Mouse (Mus musculus) embryonic facial prominence, embryonic 14.5 days (tissue): Measurements from ENCODE around the gene Naaladl1. TPM values are rescaled to one million over a fixed set of nuclear protein-coding genes. Genes with fewer than 3 reads are reported as not detected.

Experiments used
- ATAC-seq: fragments of 200-750 bp; cut with Nextera tagmentation; 2 replicates; pipeline ENCODE4 v1.8.0; 2017; ENCODE audit warnings: low read depth, moderate number of reproducible peaks, moderate TSS enrichment
- DNase-seq: peaks from one replicate; pipeline ENCODE4 v3.0.0-alpha.2; 2015; ENCODE audit warnings: low spot score
- H3K27ac ChIP-seq: fragments of 300-500 bp; sonication (generic); replicated peaks from 2 replicates; pipeline ENCODE4 v1.5.1; 2014; ENCODE audit warnings: low read depth, mild to moderate bottlenecking, low read length, moderate library complexity
- H3K27me3 ChIP-seq: fragments of 300-500 bp; sonication (generic); replicated peaks from 2 replicates; pipeline ENCODE4 v1.6.1; 2014; ENCODE audit warnings: low read length; ENCODE audit not compliant: control insufficient read depth, insufficient read depth
- H3K36me3 ChIP-seq: fragments of 300-500 bp; sonication (generic); 2 replicates; pipeline ENCODE4 v1.6.1; 2014; ENCODE audit warnings: low read length, mixed read lengths; ENCODE audit not compliant: control insufficient read depth, insufficient read depth
- H3K4me1 ChIP-seq: fragments of 300-500 bp; sonication (generic); 2 replicates; pipeline ENCODE4 v1.6.1; 2014; ENCODE audit warnings: antibody characterized with exemption, low read length; ENCODE audit not compliant: control insufficient read depth, insufficient read depth
- H3K4me2 ChIP-seq: fragments of 300-500 bp; sonication (generic); 2 replicates; pipeline ENCODE4 v1.6.1; 2014; ENCODE audit warnings: low read depth, mild to moderate bottlenecking, low read length, moderate library complexity, mixed read lengths
- H3K4me3 ChIP-seq: fragments of 300-500 bp; sonication (generic); 2 replicates; pipeline ENCODE4 v1.5.1; 2014; ENCODE audit warnings: low read depth, mild to moderate bottlenecking, low read length
- H3K9ac ChIP-seq: fragments of 300-500 bp; sonication (generic); 2 replicates; pipeline ENCODE4 v1.6.1; 2014; ENCODE audit warnings: low read depth, mild to moderate bottlenecking, low read length, moderate library complexity, mixed read lengths
- H3K9me3 ChIP-seq: fragments of 300-500 bp; sonication (generic); 2 replicates; pipeline ENCODE4 v1.6.1; 2016; ENCODE audit warnings: low read length; ENCODE audit not compliant: control insufficient read depth
- WGBS: fragments of 180-500 bp; shearing (Covaris S2); extraction: QIAGEN DNeasy Blood & Tissue Kit; methylation state at CpG from one replicate; pipeline ENCODE4 v1.1.7; 2014; 5-methylcytosine and 5-hydroxymethylcytosine counted together
- polyA plus RNA-seq: library from polyadenylated mRNA; unstranded; fragments of >200 nt; fragmentation: Nextera tagmentation; extraction: Ambion mirVana; gene quantifications from 2 replicates; pipeline ENCODE4 v1.2.1, GENCODE M21; 2014

Gene Naaladl1
- polyA plus RNA-seq, 1 experiment from 2014 or later, result 0.51 TPM

GRCm38 (mm10) chr19:6073889-6074288, 31.7 kb upstream of the Naaladl1 start:
- no peaks in the 10 kb centered on the region for H3K9me3 ChIP-seq
- DNase-seq, result no peak
- H3K4me1 ChIP-seq, result peaks cover 7% of the 10 kb centered on the region; the same call in 1 of the 2 replicates
- no peak overlapping the region for H3K27ac ChIP-seq
- H3K9ac ChIP-seq, result no peak overlapping the region
- H3K27me3 ChIP-seq, result no peaks in the 10 kb centered on the region
- WGBS, result 92% methylated on average over 5 of the region's 5 CpGs
- peaks cover 47% of the 10 kb centered on the region for H3K36me3 ChIP-seq
- H3K4me3 ChIP-seq, result no peak overlapping the region
- no peak for ATAC-seq
- H3K4me2 ChIP-seq, result no peak overlapping the region

DNA sequence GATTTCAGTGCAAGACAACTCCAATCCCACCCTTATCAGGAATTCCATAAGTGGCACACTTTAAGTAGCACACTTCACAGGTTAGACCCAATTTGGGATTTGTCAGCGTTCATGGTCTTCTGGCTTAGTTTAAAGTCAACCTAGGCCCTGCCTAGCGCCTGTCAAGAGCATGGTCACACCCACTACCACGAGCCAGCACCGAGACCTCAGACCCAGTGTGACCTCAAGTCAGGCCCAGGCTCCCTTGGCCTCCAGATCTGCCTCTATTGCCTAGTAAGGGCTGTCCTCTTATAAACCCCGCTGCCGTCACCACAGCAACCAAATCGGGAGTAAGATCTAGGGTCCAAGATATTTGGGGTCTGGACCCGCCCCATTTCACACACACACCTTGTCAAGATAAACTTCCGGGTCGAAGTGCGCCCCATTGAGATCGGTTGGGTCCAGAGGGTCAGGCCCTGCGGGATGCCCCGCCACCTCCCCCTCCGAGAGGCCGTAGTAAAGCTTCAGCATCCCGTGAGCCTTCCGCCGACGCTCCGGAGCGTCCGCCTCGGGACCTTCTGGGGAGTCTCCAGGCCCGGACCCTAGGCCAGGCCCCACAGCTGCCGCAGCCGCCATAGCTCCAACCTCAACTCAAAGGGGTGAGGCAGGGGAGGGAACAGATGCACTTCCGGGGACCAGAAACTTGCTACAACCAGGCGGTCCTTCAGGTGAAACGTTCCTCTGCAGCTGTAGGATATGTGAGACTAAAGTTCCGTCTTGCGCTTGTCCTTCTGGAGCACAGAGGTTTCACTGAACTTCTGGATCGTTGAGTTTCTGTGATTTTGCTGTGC, 28.8 kb upstream of the Naaladl1 start, which contains the start of gene Vps51:
Vps51 (minus strand) TSS at position 668 of the 830 bp plus-strand sequence.
- Histone ChIP-seq H3K27me3 (no peaks in the 10 kb centered on the region), H3K4me2 (peak within 1 kb of the TSS; percentile 70), H3K27ac (peak within 1 kb of the TSS; percentile 84), H3K9me3 (no peaks in the 10 kb centered on the region), H3K9ac (peak within 1 kb of the TSS; percentile 73), H3K36me3 (peaks cover 40% of the 10 kb centered on the region), H3K4me3 (peak within 1 kb of the TSS; percentile 58), H3K4me1 (peaks cover 7% of the 10 kb centered on the region; the same call in 1 of the 2 replicates)
- peak; percentile 96 for DNase-seq
- WGBS, result under 1% methylated on average over 33 of the region's 33 CpGs
- ATAC-seq, result peak; percentile 94

DNA sequence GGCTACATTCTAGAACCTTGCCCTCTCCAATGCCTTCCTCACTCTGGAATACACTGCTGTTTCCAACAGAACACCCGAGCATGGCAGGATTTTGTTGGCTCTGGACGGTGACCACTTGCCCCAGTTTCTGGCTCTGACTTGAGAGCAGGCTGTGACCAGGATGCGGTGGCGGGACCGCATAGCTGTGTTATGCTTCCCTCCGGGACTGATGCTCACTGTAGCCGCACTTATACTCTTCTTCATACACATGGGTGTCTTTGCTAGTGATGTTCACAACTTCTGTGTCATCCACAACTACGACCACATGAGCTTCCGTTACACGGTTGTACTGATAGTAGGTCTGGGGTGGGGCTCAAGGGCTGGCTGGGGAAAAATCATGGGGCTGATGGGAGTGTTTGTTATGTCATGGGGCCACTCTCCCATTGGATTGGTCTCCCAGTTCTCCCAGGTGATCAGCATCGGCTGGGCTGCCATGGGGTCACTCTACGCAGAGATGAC, 25.6 kb upstream of the Naaladl1 start, which contains the start of gene Tmem262:
Tmem262 (plus strand) TSS at position 51 of the 498 bp plus-strand sequence.
- WGBS, result 94% methylated on average over 12 of the region's 12 CpGs
- Histone ChIP-seq H3K9ac (no peak within 1 kb of the TSS), H3K27ac (no peak within 1 kb of the TSS)

GRCm38 (mm10) chr19:6082156-6082555, 23.4 kb upstream of the Naaladl1 start, which contains the start of gene Gm28374:
Gene Gm28374 (minus strand): TSS chr19:6082256.
- H3K4me3 ChIP-seq, result no peak within 1 kb of the TSS
- H3K4me1 ChIP-seq, result peaks cover 6% of the 10 kb centered on the region
- DNase-seq (no peak), ATAC-seq (no peak)
- no peak within 1 kb of the TSS for H3K4me2 ChIP-seq
- 89% methylated on average over 8 of the region's 9 CpGs for WGBS
- no peaks in the 10 kb centered on the region for H3K27me3 ChIP-seq
- H3K9ac ChIP-seq, result no peak within 1 kb of the TSS
- peaks cover 32% of the 10 kb centered on the region for H3K36me3 ChIP-seq
- no peak within 1 kb of the TSS for H3K27ac ChIP-seq
- H3K9me3 ChIP-seq, result no peaks in the 10 kb centered on the region

More for the DNA sequence above, 25.6 kb upstream of the Naaladl1 start, which contains the start of gene Tmem262:
- Histone ChIP-seq H3K4me3 (no peak within 1 kb of the TSS), H3K9me3 (no peaks in the 10 kb centered on the region), H3K36me3 (peaks cover 28% of the 10 kb centered on the region), H3K4me1 (peaks cover 13% of the 10 kb centered on the region), H3K27me3 (no peaks in the 10 kb centered on the region), H3K4me2 (no peak within 1 kb of the TSS)
- DNase-seq, result no peak
- ATAC-seq, result no peak

GRCm38 (mm10) chr19:6084478-6085248, 20.9 kb upstream of the Naaladl1 start, which contains the start of the genes Zfpl1 and Cdca5:
Gene Zfpl1 (minus strand): TSS chr19:6084956.
Gene Cdca5 (plus strand): TSS chr19:6084983.
- peak; percentile 99 for DNase-seq
- WGBS, result under 1% methylated on average over 46 of the region's 58 CpGs
- peak; percentile 91 for ATAC-seq
- H3K4me3 ChIP-seq, result peak within 1 kb of the TSS; percentile 73
- H3K27ac ChIP-seq, result peak within 1 kb of the TSS; percentile 66
- H3K4me1 ChIP-seq, result peaks cover 6% of the 10 kb centered on the region
- no peaks in the 10 kb centered on the region for H3K27me3 ChIP-seq
- H3K4me2 ChIP-seq, result peak within 1 kb of the TSS; percentile 88
- peak within 1 kb of the TSS; percentile 75 for H3K9ac ChIP-seq
- H3K9me3 ChIP-seq, result no peaks in the 10 kb centered on the region
- H3K36me3 ChIP-seq, result peaks cover 44% of the 10 kb centered on the region

DNA sequence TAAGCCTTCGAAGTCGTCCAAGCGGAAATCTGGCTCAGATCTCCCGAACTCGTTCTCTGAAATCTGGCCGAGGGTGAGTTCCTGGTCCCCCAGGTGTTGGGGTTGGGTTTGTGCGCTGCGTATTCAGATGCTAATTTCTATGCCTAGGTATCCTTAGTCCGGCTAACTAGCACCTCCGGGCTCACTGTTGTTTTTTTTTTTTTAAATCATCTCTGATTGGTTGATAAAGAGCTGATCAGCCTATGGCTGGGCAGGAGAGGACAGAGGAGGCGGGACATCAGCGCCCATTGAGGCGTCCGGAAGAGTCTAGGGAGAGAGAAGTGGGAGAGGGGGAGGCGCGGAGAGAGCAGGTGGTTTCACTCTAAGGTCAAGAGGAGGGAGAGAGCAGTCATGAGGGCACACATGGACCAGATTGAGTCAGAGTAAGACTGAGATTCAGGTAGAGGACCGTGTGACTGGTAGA, 20.1 kb upstream of the Naaladl1 start:
- H3K9ac ChIP-seq, result peak overlapping the region; percentile 75
- peak; percentile 85 for DNase-seq
- H3K4me1 ChIP-seq, result peaks cover 6% of the 10 kb centered on the region
- peaks cover 44% of the 10 kb centered on the region for H3K36me3 ChIP-seq
- peak overlapping the region; percentile 73 for H3K4me3 ChIP-seq
- peak; percentile 71 for ATAC-seq
- H3K27ac ChIP-seq, result peak overlapping the region; percentile 57
- H3K27me3 ChIP-seq, result no peaks in the 10 kb centered on the region
- WGBS, result under 1% methylated on average over 17 of the region's 17 CpGs
- H3K4me2 ChIP-seq, result peak overlapping the region; percentile 88
- H3K9me3 ChIP-seq, result no peaks in the 10 kb centered on the region

DNA sequence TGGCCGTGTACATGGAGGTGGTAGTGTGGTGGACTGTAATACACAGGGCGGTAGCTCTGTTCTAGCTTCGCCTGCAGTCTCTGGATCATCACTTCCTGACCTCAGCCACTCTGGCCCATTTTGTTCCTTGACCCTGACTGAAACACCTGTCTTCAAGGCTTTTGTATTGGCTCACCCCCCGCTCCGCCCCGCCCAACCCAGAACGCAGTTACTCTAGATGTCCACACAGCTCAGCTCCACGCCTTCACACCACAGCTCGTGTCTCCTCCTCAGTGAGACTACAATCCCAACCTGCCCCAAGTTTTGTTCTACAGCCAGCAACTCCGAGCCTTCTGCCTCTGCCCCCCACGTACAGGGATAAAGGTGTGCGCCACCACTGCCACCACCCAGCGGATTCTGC, 16.7 kb upstream of the Naaladl1 start:
- no peak for DNase-seq
- Histone ChIP-seq H3K9me3 (no peaks in the 10 kb centered on the region), H3K27me3 (no peaks in the 10 kb centered on the region), H3K4me1 (peaks cover 3% of the 10 kb centered on the region), H3K9ac (no peak overlapping the region), H3K27ac (no peak overlapping the region), H3K4me3 (no peak overlapping the region), H3K36me3 (peaks cover 49% of the 10 kb centered on the region), H3K4me2 (no peak overlapping the region)
- WGBS, result 93% methylated on average over 12 of the region's 13 CpGs
- ATAC-seq, result no peak

DNA sequence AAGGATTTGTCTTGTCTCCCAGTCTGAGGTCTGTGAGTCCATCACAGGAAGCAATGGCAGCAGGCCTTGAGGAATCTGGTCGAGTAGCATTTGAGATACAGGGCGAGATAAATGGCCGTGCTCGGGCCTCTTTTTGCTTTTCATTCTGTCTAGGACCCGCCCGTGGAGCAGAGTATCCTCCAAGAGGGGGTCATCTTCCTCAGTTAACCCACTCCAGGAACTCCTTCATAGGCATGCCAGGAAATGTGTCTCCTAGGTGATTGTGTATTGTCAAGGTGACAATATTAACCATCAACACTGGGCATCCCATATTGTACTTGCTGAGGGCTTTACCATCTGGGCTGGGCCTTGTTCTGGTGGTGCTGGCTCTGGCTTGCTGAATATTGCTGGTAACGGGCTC, 11.5 kb upstream of the Naaladl1 start, which contains the start of gene AC131692.1:
AC131692.1 (plus strand) TSS at position 301 of the 400 bp plus-strand sequence.
- Histone ChIP-seq H3K9me3 (no peaks in the 10 kb centered on the region), H3K4me3 (no peak within 1 kb of the TSS), H3K4me2 (no peak within 1 kb of the TSS), H3K9ac (peak within 1 kb of the TSS; percentile 19; the same call in 1 of the 2 replicates), H3K36me3 (peaks cover 45% of the 10 kb centered on the region), H3K27ac (no peak within 1 kb of the TSS), H3K4me1 (no peaks in the 10 kb centered on the region), H3K27me3 (no peaks in the 10 kb centered on the region)
- ATAC-seq, result no peak
- no peak for DNase-seq
- 88% methylated on average over 7 of the region's 7 CpGs for WGBS
